Mouse (Mus musculus) spleen, adult 2 months (tissue): Measurements from ENCODE around the gene Nenf. TPM values are rescaled to one million over a fixed set of nuclear protein-coding genes. Genes with fewer than 3 reads are reported as not detected.

ENCODE experiments used
- DNase-seq, 2 experiments: peaks; one replicate each; pipeline versions ENCODE4 v3.0.0 to v3.0.0-alpha.2; 2012 to 2021; ENCODE audit warnings: low spot score in 2 of 2, low read depth in 1 of 2
- H3K27ac ChIP-seq: fragments of 200-500 bp; 2 replicates; pipeline ENCODE4 v1.5.1; 2012; ENCODE audit warnings: low read length, inconsistent platforms; ENCODE audit not compliant: insufficient read depth
- H3K27me3 ChIP-seq: fragments of 200-500 bp; 2 replicates; pipeline ENCODE4 v1.6.1; 2012; ENCODE audit warnings: mild to moderate bottlenecking, moderate library complexity, low read length, inconsistent platforms; ENCODE audit not compliant: control insufficient read depth, insufficient read depth
- H3K36me3 ChIP-seq: fragments of 200-500 bp; 2 replicates; pipeline ENCODE4 v1.6.1; 2012; ENCODE audit warnings: mild to moderate bottlenecking, low read length, inconsistent platforms; ENCODE audit not compliant: control insufficient read depth, insufficient read depth
- H3K4me1 ChIP-seq: fragments of 200-500 bp; 2 replicates; pipeline ENCODE4 v1.6.1; 2011; ENCODE audit warnings: inconsistent platforms; ENCODE audit not compliant: control insufficient read depth, insufficient read depth, insufficient read length
- H3K4me3 ChIP-seq: fragments of 200-500 bp; 2 replicates; pipeline ENCODE4 v1.5.1; 2011; ENCODE audit warnings: mild to moderate bottlenecking, inconsistent platforms; ENCODE audit not compliant: insufficient read depth, insufficient read length; ENCODE audit errors: extremely low read depth
- CTCF ChIP-seq: fragments of 200-500 bp; IDR thresholded peaks from 2 replicates; pipeline ENCODE4 v1.5.1; 2011; ENCODE audit warnings: mild to moderate bottlenecking, inconsistent platforms; ENCODE audit not compliant: insufficient read depth, insufficient read length, insufficient replicate concordance; ENCODE audit errors: extremely low read depth
- POLR2A ChIP-seq: fragments of 200-500 bp; IDR thresholded peaks from 2 replicates; pipeline ENCODE4 v1.6.1; 2011; ENCODE audit warnings: low read depth, low read length, inconsistent platforms
- WGBS: fragments of 180-500 bp; shearing (Covaris S2); methylation state at CpG from one replicate; pipeline ENCODE4 v1.1.7; 2018; 5-methylcytosine and 5-hydroxymethylcytosine counted together
- polyA plus RNA-seq: library from polyadenylated mRNA; depleted of rRNA; stranded (reverse); fragments of >200 nt; gene quantifications from 2 replicates; pipeline ENCODE4 v1.2.3, GENCODE M21; 2012

Nenf gene
- polyA plus RNA-seq, 1 experiment, result 51.4 TPM

GRCm38 (mm10) chr1:191298304-191298703 lies 19.7 kb downstream of the Nenf start:
- Histone ChIP-seq H3K4me1 (peaks cover 4% of the 10 kb centered on the region; the same call in 1 of the 2 replicates), H3K27me3 (no peaks in the 10 kb centered on the region), H3K27ac (no peak overlapping the region), H3K36me3 (no peaks in the 10 kb centered on the region), H3K4me3 (no peak overlapping the region)
- 91% methylated on average over 4 of the region's 4 CpGs for WGBS
- no peak for TF ChIP-seq POLR2A
- TF ChIP-seq CTCF, result no peak
- DNase-seq, result no peak

GRCm38 (mm10) chr1:191296445-191296844 lies 21.5 kb downstream of the Nenf start:
- TF ChIP-seq POLR2A, result no peak
- no peak for TF ChIP-seq CTCF
- H3K27ac ChIP-seq, result no peak overlapping the region
- H3K4me3 ChIP-seq, result no peak overlapping the region
- 81% methylated on average over 5 of the region's 5 CpGs for WGBS
- peaks cover 4% of the 10 kb centered on the region; the same call in 1 of the 2 replicates for H3K4me1 ChIP-seq
- no peak for DNase-seq
- no peaks in the 10 kb centered on the region for H3K27me3 ChIP-seq
- no peaks in the 10 kb centered on the region for H3K36me3 ChIP-seq

GRCm38 (mm10) chr1:191295784-191296183 lies 22.2 kb downstream of the Nenf start:
- TF ChIP-seq CTCF, result no peak
- no peak for TF ChIP-seq POLR2A
- no peak for DNase-seq
- Histone ChIP-seq H3K27ac (no peak overlapping the region), H3K36me3 (no peaks in the 10 kb centered on the region), H3K4me1 (0 out of 2 replicates have a peak, but pooled peaks cover 4% of the 10 kb centered on the region), H3K4me3 (no peak overlapping the region), H3K27me3 (no peaks in the 10 kb centered on the region)
- 83% methylated on average over 3 of the region's 3 CpGs for WGBS

GRCm38 (mm10) chr1:191293996-191294795 lies 23.8 kb downstream of the Nenf start:
- H3K27ac ChIP-seq, result no peak overlapping the region
- TF ChIP-seq CTCF (no peak), POLR2A (no peak)
- 73% methylated on average over 9 of the region's 9 CpGs for WGBS
- no peak for DNase-seq
- no peaks in the 10 kb centered on the region for H3K36me3 ChIP-seq
- H3K27me3 ChIP-seq, result no peaks in the 10 kb centered on the region
- 0 out of 2 replicates have a peak, but pooled peaks cover 4% of the 10 kb centered on the region for H3K4me1 ChIP-seq
- H3K4me3 ChIP-seq, result no peak overlapping the region

GRCm38 (mm10) chr1:191293051-191293450 lies 24.9 kb downstream of the Nenf start:
- DNase-seq, result no peak
- H3K4me1 ChIP-seq, result 0 out of 2 replicates have a peak, but pooled peaks cover 4% of the 10 kb centered on the region
- no peaks in the 10 kb centered on the region for H3K36me3 ChIP-seq
- no peaks in the 10 kb centered on the region for H3K27me3 ChIP-seq
- H3K27ac ChIP-seq, result no peak overlapping the region
- TF ChIP-seq CTCF (no peak), POLR2A (no peak)
- 93% methylated on average over 2 of the region's 2 CpGs for WGBS
- no peak overlapping the region for H3K4me3 ChIP-seq

GRCm38 (mm10) chr1:191292348-191292747 lies 25.6 kb downstream of the Nenf start:
- 75% methylated on average over 5 of the region's 5 CpGs for WGBS
- 0 out of 2 replicates have a peak, but pooled peaks cover 4% of the 10 kb centered on the region for H3K4me1 ChIP-seq
- no peaks in the 10 kb centered on the region for H3K36me3 ChIP-seq
- no peaks in the 10 kb centered on the region for H3K27me3 ChIP-seq
- no peak overlapping the region for H3K4me3 ChIP-seq
- TF ChIP-seq CTCF (no peak), POLR2A (no peak)
- H3K27ac ChIP-seq, result no peak overlapping the region
- DNase-seq, result no peak

- H3K27ac ChIP-seq, result no peak overlapping the region
- 55% methylated on average over 8 of the region's 8 CpGs for WGBS
- no peak overlapping the region for H3K4me3 ChIP-seq
- no peaks in the 10 kb centered on the region for H3K27me3 ChIP-seq
- peak; percentile 56; the same call in 1 of the 2 replicates for TF ChIP-seq CTCF
- TF ChIP-seq POLR2A, result no peak
- peak in 1 of 2 experiments; percentile 52 for DNase-seq
- no peaks in the 10 kb centered on the region for H3K4me1 ChIP-seq
- no peaks in the 10 kb centered on the region for H3K36me3 ChIP-seq
Measured at GRCm38 (mm10) chr1:191288762-191289161, 29.2 kb downstream of the Nenf start.
